Comparison of ENCODE assay signal across 9 mouse cellular contexts in genomic region chr4:117786963-117787362, GRCm38 (mm10). TPM values are rescaled to one million over a fixed set of nuclear protein-coding genes. Genes with fewer than 3 reads are reported as not detected.
DNase-seq lines count a peak whose midpoint lies in the region; ATAC-seq lines count a peak whose summit lies in the region.
"Had no signal": no experiment of that assay in that cellular context is flagged by ENCODE, and none has a peak within 500 bp of the region (broad histone marks: within the 10 kb centered on the region; RNA-seq: fewer than 3 reads in every experiment).

No protein-coding gene starts in this region.

- peak; percentile 24 for DNase-seq in adrenal gland, postnatal 14 days
- DNase-seq in adrenal gland, adult (ENCODE audit: inconsistent age in 2 of 2, low spot score in 1 of 2) = no peak
- DNase-seq in kidney, adult 18-20 months = peak; percentile 51
- DNase-seq in lung, postnatal 10 days = peak; percentile 4
- DNase-seq in yolk sac, embryonic 10.5 days (ENCODE audit: low spot score) = peak; percentile 88
- DNase-seq in left cerebral cortex, postnatal 4 days = no peak
- no peak for DNase-seq in spleen, adult 12 weeks (ENCODE audit: low spot score)

- no peaks in the 10 kb centered on the region for H3K36me3 ChIP-seq in forebrain, embryonic 16.5 days (ENCODE audit: control insufficient read depth, insufficient read depth)

- H3K9me3 ChIP-seq in forebrain, embryonic 16.5 days (ENCODE audit: control insufficient read depth, low read length) = no peaks in the 10 kb centered on the region

- intact Hi-C loops in left cerebral cortex, postnatal 4 days (cut with DNase I) = no loop called here

- H3K27me3 ChIP-seq in forebrain, embryonic 16.5 days (replicated peaks; ENCODE audit: control insufficient read depth, insufficient read depth, low read length) = no peaks in the 10 kb centered on the region

- H3K4me2 ChIP-seq in forebrain, embryonic 16.5 days (ENCODE audit: low read length) = 0 out of 2 replicates have a peak overlapping the region, but pooled peaks have one; percentile 13

- ATAC-seq in forebrain, embryonic 16.5 days = no peak

- WGBS in forebrain, embryonic 16.5 days = 47% methylated on average over 8 of the region's 8 CpGs

- no peak overlapping the region for H3K27ac ChIP-seq in forebrain, embryonic 16.5 days (ENCODE audit: low read length)

- H3K4me3 ChIP-seq in forebrain, embryonic 16.5 days (replicated peaks; ENCODE audit: low read length) = no peak overlapping the region

- no peak overlapping the region for H3K9ac ChIP-seq in forebrain, embryonic 16.5 days (replicated peaks; ENCODE audit: low read depth, low read length)

- H3K4me1 ChIP-seq in forebrain, embryonic 16.5 days (replicated peaks; ENCODE audit: control insufficient read depth, insufficient read depth, low read length) = no peaks in the 10 kb centered on the region

RNA-seq across cellular contexts. Expression of gene Klf17, which starts 21.5 kb away (rescaled TPM):
- not detected in 2 replicates for total RNA-seq in adrenal gland, postnatal 14 days (2021)
- polyA plus RNA-seq in forebrain, embryonic 16.5 days (2015; fragmentation: Nextera tagmentation; extraction: Ambion mirVana) = not detected in 2 replicates
- total RNA-seq in left cerebral cortex, postnatal 4 days (2021) = not detected
- polyA plus RNA-seq: C2C12 had no signal

RNA-seq across cellular contexts. Expression of gene Slc6a9, which starts 47.3 kb away (rescaled TPM):
- total RNA-seq in adrenal gland, postnatal 14 days (2021) = 9.4 and 10.3 TPM in 2 replicates
- 12.0 and 16.2 TPM in 2 replicates for polyA plus RNA-seq in forebrain, embryonic 16.5 days (2015; fragmentation: Nextera tagmentation; extraction: Ambion mirVana)
- 10 to 100 TPM; 33.4 to 34.1 TPM for total RNA-seq in left cerebral cortex, postnatal 4 days (2021)

Comparison
In these comparisons a context has a peak if more than half of its experiments do, and no peak if none do; other contexts are left out.
1. DNase-seq: peak in adrenal gland, postnatal 14 days (single experiment), kidney, adult 18-20 months (single experiment), lung, postnatal 10 days (single experiment) and yolk sac, embryonic 10.5 days (single experiment); none in adrenal gland, adult (0 of 2), left cerebral cortex, postnatal 4 days (single experiment) and spleen, adult 12 weeks (single experiment).